Mouse (Mus musculus) MEL (cell line): ENCODE data around the gene Baiap2.

Experiments
- BHLHE40 ChIP-seq: IDR thresholded peaks from 2 replicates; pipeline ENCODE4 v1.6.1; 2012; ENCODE audit warnings: low read depth, mild to moderate bottlenecking, inconsistent platforms, low read length, improper control_type of control experiment, borderline replicate concordance
- CTCF ChIP-seq, 3 experiments: IDR thresholded peaks in 2 of 3; conservative IDR thresholded peaks in 1 of 3; 2 replicates each; pipeline ENCODE4 v1.5.1; 2011 to 2012; ENCODE audit warnings: low read length in 3 of 3, low read depth in 2 of 3, mild to moderate bottlenecking in 2 of 3, improper control_type of control experiment in 1 of 3, inconsistent platforms in 1 of 3, mixed read lengths in 1 of 3, moderate library complexity in 1 of 3; ENCODE audit not compliant: control insufficient read depth in 1 of 3, insufficient read depth in 1 of 3, poor library complexity in 1 of 3, severe bottlenecking in 1 of 3
- E2F4 ChIP-seq: IDR thresholded peaks from 2 replicates; pipeline ENCODE4 v1.6.1; 2011; ENCODE audit warnings: low read depth, low read length, improper control_type of control experiment, borderline replicate concordance
- EP300 ChIP-seq, 2 experiments: IDR thresholded peaks; 2 replicates each; pipeline ENCODE4 v1.6.1; 2011; ENCODE audit warnings: improper control_type of control experiment in 2 of 2, low read length in 2 of 2, low read depth in 1 of 2, mild to moderate bottlenecking in 1 of 2
- GATA1 ChIP-seq: IDR thresholded peaks from 2 replicates; pipeline ENCODE4 v1.6.1; 2011; ENCODE audit warnings: low read depth, low read length, improper control_type of control experiment
- HCFC1 ChIP-seq: IDR thresholded peaks from 2 replicates; pipeline ENCODE4 v1.6.1; 2012; ENCODE audit warnings: low read depth, mild to moderate bottlenecking, inconsistent platforms, low read length, improper control_type of control experiment, moderate library complexity
- MXI1 ChIP-seq: IDR thresholded peaks from 2 replicates; pipeline ENCODE4 v1.6.1; 2011; ENCODE audit warnings: mild to moderate bottlenecking, low read depth, low read length, improper control_type of control experiment
- NELFE ChIP-seq: IDR thresholded peaks from 2 replicates; pipeline ENCODE4 v1.6.1; 2011; ENCODE audit warnings: low read depth, low read length, improper control_type of control experiment
- POLR2A ChIP-seq, 2 experiments: IDR thresholded peaks; 2 replicates each; pipeline ENCODE4 v1.6.1; 2011 to 2012; ENCODE audit warnings: low read length in 2 of 2, mild to moderate bottlenecking in 2 of 2, control low read depth in 1 of 2, improper control_type of control experiment in 1 of 2, low read depth in 1 of 2, moderate library complexity in 1 of 2; ENCODE audit not compliant: control insufficient read depth in 1 of 2, insufficient read depth in 1 of 2, poor library complexity in 1 of 2
- POLR2AphosphoS5 ChIP-seq: IDR thresholded peaks from 2 replicates; pipeline ENCODE4 v1.6.1; 2012; ENCODE audit warnings: low read depth, borderline replicate concordance, mild to moderate bottlenecking, inconsistent platforms, low read length, moderate library complexity, mixed read lengths
- RCOR1 ChIP-seq: IDR thresholded peaks from 2 replicates; pipeline ENCODE4 v1.6.1; 2012; ENCODE audit warnings: low read depth, mild to moderate bottlenecking, inconsistent platforms, low read length, improper control_type of control experiment
- SMC3 ChIP-seq: IDR thresholded peaks from 2 replicates; pipeline ENCODE4 v1.6.1; 2011; ENCODE audit warnings: low read depth, low read length, improper control_type of control experiment
- TAL1 ChIP-seq: IDR thresholded peaks from 2 replicates; pipeline ENCODE4 v1.6.1; 2012; ENCODE audit warnings: mild to moderate bottlenecking, inconsistent platforms, low read length, moderate library complexity, mixed read lengths
- ZKSCAN1 ChIP-seq: IDR thresholded peaks from 2 replicates; pipeline ENCODE4 v1.6.1; 2012; ENCODE audit warnings: low read depth, mild to moderate bottlenecking, inconsistent platforms, low read length, improper control_type of control experiment, moderate library complexity

DNA sequence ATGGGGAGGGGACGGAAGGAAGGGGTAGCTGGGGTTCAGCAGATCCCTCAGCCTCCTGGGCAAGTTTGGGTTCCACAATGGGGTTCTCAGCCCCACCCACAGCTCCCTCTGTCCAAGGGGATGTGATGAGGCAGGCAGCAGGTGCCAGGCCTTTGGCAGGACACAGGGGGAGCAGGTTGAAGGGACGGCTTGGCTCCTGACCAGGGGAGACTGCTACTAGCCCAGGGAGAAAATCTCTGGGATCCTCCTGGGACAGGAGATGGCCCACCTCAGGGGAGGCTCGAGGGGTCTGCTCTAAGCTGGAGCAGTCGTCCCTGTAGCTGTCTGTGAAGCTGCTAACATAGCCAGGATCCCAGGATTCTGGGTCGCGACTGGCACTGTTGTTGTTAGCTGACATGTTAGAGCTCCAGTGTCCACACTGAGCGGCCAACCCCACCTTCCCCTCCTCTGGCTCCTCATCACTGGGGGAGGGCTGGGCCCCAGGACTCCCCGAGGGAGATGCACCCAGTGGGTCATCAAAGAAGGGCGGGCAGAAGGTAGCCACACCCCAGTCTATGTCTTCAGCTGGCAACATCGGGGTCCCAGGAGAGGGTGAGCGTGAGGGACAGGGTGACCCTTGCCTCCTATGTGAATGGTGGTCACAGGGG, 68.7 kb downstream of the Baiap2 start:
- TF ChIP-seq GATA1 (no peak), EP300 (IDR thresholded peaks at IDR 0.05; ENCODE audit: low read depth in 1 of 2, low read length in 2 of 2) (no peak), CTCF (IDR thresholded peaks at IDR 0.05 in 2 of 3, conservative IDR thresholded peaks at IDR 0.05 in 1 of 3; ENCODE audit: control insufficient read depth in 1 of 3, insufficient read depth in 1 of 3, low read depth in 2 of 3, low read length in 3 of 3, poor library complexity in 1 of 3, severe bottlenecking in 1 of 3) (no peak), POLR2A (IDR thresholded peaks at IDR 0.05; ENCODE audit: control insufficient read depth in 1 of 2, insufficient read depth in 1 of 2, low read depth in 1 of 2, low read length in 2 of 2, poor library complexity in 1 of 2) (no peak), RCOR1 (no peak), TAL1 (no peak), ZKSCAN1 (no peak), NELFE (no peak), E2F4 (no peak), BHLHE40 (no peak), HCFC1 (no peak), SMC3 (no peak), POLR2AphosphoS5 (no peak), MXI1 (no peak)
